ENCODE assay signal across 15 mouse cellular contexts in genomic region chr10:21746713-21747112, GRCm38 (mm10).
DNase-seq lines count a peak whose midpoint lies in the region; ATAC-seq and TF ChIP-seq lines count a peak whose summit lies in the region.
"Had no signal": no experiment of that assay in that cellular context is flagged by ENCODE, and none has a peak within 500 bp of the region (broad histone marks: within the 10 kb centered on the region; RNA-seq: fewer than 3 reads in every experiment).

No protein-coding gene starts in this region.

- peak overlapping the region; percentile 21; the same call in 1 of the 2 replicates for H3K4me2 ChIP-seq in kidney, postnatal 0 days (ENCODE audit: low read length)
- H3K4me2 ChIP-seq: forebrain, embryonic 12.5 days; neural tube, embryonic 12.5 days had no signal

- no peak overlapping the region for H3K27ac ChIP-seq in kidney, postnatal 0 days
- no peak overlapping the region for H3K27ac ChIP-seq in kidney, adult 2 months (ENCODE audit: insufficient read depth, low read depth, low read length)
- H3K27ac ChIP-seq: forebrain, embryonic 12.5 days; neural tube, embryonic 12.5 days had no signal

- WGBS in kidney, postnatal 0 days = 15% methylated on average over 9 of the region's 9 CpGs
- WGBS in kidney, adult 2 months = 32% methylated on average over 9 of the region's 9 CpGs

- H3K27me3 ChIP-seq in kidney, postnatal 0 days (ENCODE audit: insufficient read depth, low read length) = no peaks in the 10 kb centered on the region
- H3K27me3 ChIP-seq in kidney, adult 2 months (replicated peaks; ENCODE audit: control insufficient read depth, insufficient read depth, low read length) = no peaks in the 10 kb centered on the region
- H3K27me3 ChIP-seq: forebrain, embryonic 12.5 days; neural tube, embryonic 12.5 days had no signal

- H3K36me3 ChIP-seq in kidney, postnatal 0 days (ENCODE audit: insufficient read depth, low read length) = no peaks in the 10 kb centered on the region
- no peaks in the 10 kb centered on the region for H3K36me3 ChIP-seq in kidney, adult 2 months (ENCODE audit: control insufficient read depth, insufficient read depth, low read length)
- H3K36me3 ChIP-seq: forebrain, embryonic 12.5 days; neural tube, embryonic 12.5 days had no signal

- H3K4me3 ChIP-seq in kidney, postnatal 0 days (replicated peaks; ENCODE audit: low read depth, low read length) = no peak overlapping the region
- no peak overlapping the region for H3K4me3 ChIP-seq in kidney, adult 2 months (ENCODE audit: insufficient read depth, low read depth, low read length)
- H3K4me3 ChIP-seq: forebrain, embryonic 12.5 days; megakaryocyte, embryonic 14.5 days; neural tube, embryonic 12.5 days had no signal

- ATAC-seq in kidney, postnatal 0 days (replicated peaks; ENCODE audit: low FRiP score, low read depth) = no peak
- ATAC-seq: liver, postnatal 0 days had no signal

- no peaks in the 10 kb centered on the region for H3K4me1 ChIP-seq in kidney, postnatal 0 days (replicated peaks; ENCODE audit: insufficient read depth, low read length)
- no peaks in the 10 kb centered on the region for H3K4me1 ChIP-seq in kidney, adult 2 months (ENCODE audit: control insufficient read depth, insufficient read depth, low read length)
- H3K4me1 ChIP-seq: megakaryocyte, embryonic 14.5 days; neural tube, embryonic 12.5 days had no signal

- no peaks in the 10 kb centered on the region for H3K9me3 ChIP-seq in kidney, postnatal 0 days (replicated peaks; ENCODE audit: low read length)
- H3K9me3 ChIP-seq: forebrain, embryonic 12.5 days; neural tube, embryonic 12.5 days had no signal

- no peak for TF ChIP-seq POLR2A in kidney, adult 2 months (IDR thresholded peaks at IDR 0.05; ENCODE audit: low read depth, low read length)
- no peak for TF ChIP-seq POLR2A in brain, embryonic 14.5 days (IDR thresholded peaks at IDR 0.05; ENCODE audit: borderline replicate concordance, extremely low read depth, insufficient read depth, insufficient read length, poor library complexity, severe bottlenecking)

- DNase-seq in gastrocnemius, adult 18-20 months (ENCODE audit: low spot score) = peak; percentile 62
- DNase-seq in gastrocnemius, postnatal 4 days (ENCODE audit: low spot score in 2 of 2) = no peak
- peak; percentile 33 for DNase-seq in kidney, postnatal 0 days (ENCODE audit: low spot score)
- no peak for DNase-seq in kidney, adult 2 months
- DNase-seq in brain, embryonic 14.5 days (ENCODE audit: low read depth) = peak; percentile 31
- DNase-seq in mesoderm, embryonic 11.5 days (ENCODE audit: low read depth, low spot score) = peak; percentile 15
- no peak for DNase-seq in cerebellum, adult 11-12 months
- DNase-seq in lung, adult 18-20 months = no peak
- DNase-seq: adrenal gland, postnatal 10 days; B cell, adult 2 months; heart, adult 11 months; liver, postnatal 0 days had no signal

- H3K9ac ChIP-seq in kidney, postnatal 0 days (ENCODE audit: low read depth, low read length) = 0 out of 2 replicates have a peak overlapping the region, but pooled peaks have one; percentile 23
- H3K9ac ChIP-seq: forebrain, embryonic 12.5 days; liver, postnatal 0 days; neural tube, embryonic 12.5 days had no signal

- no peak for TF ChIP-seq CTCF in kidney, postnatal 0 days (IDR thresholded peaks at IDR 0.05; ENCODE audit: low read depth)
- no peak for TF ChIP-seq CTCF in kidney, adult 2 months (conservative IDR thresholded peaks at IDR 0.05; ENCODE audit: insufficient read depth, insufficient read length, low read depth, low read length)
- TF ChIP-seq CTCF in brain, embryonic 14.5 days (IDR thresholded peaks at IDR 0.05; ENCODE audit: borderline replicate concordance, extremely low read depth, insufficient read depth, insufficient read length) = no peak

Comparison
In these comparisons a context has a peak if more than half of its experiments do, and no peak if none do; other contexts are left out.
1. DNase-seq: peak in gastrocnemius, adult 18-20 months (single experiment), kidney, postnatal 0 days (single experiment), brain, embryonic 14.5 days (single experiment) and mesoderm, embryonic 11.5 days (single experiment); none in gastrocnemius, postnatal 4 days (0 of 2), kidney, adult 2 months (single experiment), cerebellum, adult 11-12 months (single experiment) and lung, adult 18-20 months (0 of 2).